Mouse (Mus musculus) cerebellum, adult 2 months (tissue): ENCODE data around the gene Atp2a3.

ENCODE experiments used
- CTCF ChIP-seq: fragments of 200-500 bp; IDR thresholded peaks from 2 replicates; pipeline ENCODE4 v1.5.1; 2011; ENCODE audit warnings: low read depth, mild to moderate bottlenecking, control low read depth, low read length, moderate library complexity, borderline replicate concordance; ENCODE audit not compliant: insufficient read depth
- POLR2A ChIP-seq: fragments of 200-500 bp; IDR thresholded peaks from 2 replicates; pipeline ENCODE4 v1.6.1; 2011; ENCODE audit warnings: low read length, control low read depth, borderline replicate concordance; ENCODE audit not compliant: insufficient read depth

GRCm38 (mm10) chr11:73018471-73019146 lies 57.6 kb downstream of the Atp2a3 start, which contains the start of gene Camkk1:
- TF ChIP-seq CTCF (no peak), POLR2A (peak; percentile 67)
